Mouse (Mus musculus) cerebellum, adult 2 months (tissue): ENCODE results near the gene Olfm1.

ENCODE experiments used
- CTCF ChIP-seq: fragments of 200-500 bp; IDR thresholded peaks from 2 replicates; pipeline ENCODE4 v1.5.1; 2011; ENCODE audit warnings: low read depth, mild to moderate bottlenecking, control low read depth, low read length, moderate library complexity, borderline replicate concordance; ENCODE audit not compliant: insufficient read depth
- POLR2A ChIP-seq: fragments of 200-500 bp; IDR thresholded peaks from 2 replicates; pipeline ENCODE4 v1.6.1; 2011; ENCODE audit warnings: low read length, control low read depth, borderline replicate concordance; ENCODE audit not compliant: insufficient read depth

GRCm38 (mm10) chr2:28165570-28165969 is 27.2 kb upstream of the Olfm1 start:
- no peak for TF ChIP-seq CTCF
- TF ChIP-seq POLR2A = no peak
